Mouse (Mus musculus) embryo, embryonic 10 days (tissue): ENCODE results near the gene Nkx2-5.

Experiments
- DNase-seq: peaks from one replicate; pipeline ENCODE4 v3.0.0-alpha.2; 2015; ENCODE audit warnings: low spot score

Gene Nkx2-5

DNA sequence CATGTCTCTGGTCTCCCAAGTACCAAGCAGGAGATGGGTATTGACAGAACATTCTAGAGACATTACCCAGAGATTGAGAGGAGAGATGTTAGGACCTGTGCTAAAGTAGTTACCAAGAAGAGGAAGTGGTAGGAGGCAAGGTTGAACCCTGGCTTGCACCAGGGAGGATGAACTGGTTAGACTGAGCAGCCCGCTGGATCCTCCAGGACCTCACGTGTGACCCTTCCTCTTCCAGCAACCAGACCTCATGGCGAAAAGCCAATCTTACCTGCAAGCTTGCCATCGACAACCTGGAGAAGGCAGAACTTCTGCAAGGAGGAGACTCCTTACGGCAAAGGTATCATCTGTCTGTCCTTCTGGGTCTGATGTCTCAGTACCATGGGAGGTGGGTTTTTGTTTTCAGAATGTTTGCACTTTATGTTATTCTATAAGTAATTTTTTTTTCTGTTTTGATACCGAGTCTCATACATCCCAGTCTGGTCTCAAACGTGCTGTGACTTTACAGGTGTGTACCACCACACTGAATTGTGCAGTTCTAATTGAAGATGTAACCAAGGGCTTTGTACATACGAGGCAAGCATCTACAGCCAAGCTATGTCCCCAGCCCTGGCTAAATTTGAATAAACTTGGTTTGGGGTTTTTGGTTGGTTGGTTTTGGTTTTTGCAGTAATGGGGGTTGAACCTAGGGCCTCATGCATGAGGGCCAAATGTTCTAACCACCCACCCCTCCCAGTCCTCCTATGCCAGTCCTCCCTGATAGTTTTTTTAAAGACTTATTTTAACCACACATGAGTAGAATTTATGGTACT lies 55.1 kb downstream of the Nkx2-5 start:
- DNase-seq = no peak

DNA sequence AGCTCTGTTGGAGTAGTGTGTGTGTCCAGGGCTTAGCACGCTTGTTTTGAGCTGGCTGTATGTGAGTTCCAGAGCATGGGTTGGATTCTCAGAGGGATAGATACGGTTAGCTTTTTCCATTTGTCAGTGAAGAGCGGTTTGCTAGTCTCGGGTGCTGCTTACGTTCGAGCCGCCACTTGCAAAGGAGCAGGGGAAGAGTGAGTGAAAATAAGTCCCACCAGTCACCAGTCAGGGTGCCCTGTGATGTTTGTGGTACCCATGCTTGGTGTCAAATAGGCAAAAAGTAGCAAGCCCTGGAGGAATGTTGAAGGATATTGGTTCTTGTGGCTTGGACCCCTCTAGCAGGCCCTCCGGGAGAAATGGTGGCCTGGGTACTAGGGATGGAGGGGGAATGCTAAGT lies 55.8 kb downstream of the Nkx2-5 start:
- DNase-seq = no peak
